Mouse (Mus musculus): ENCODE results near the gene Ckap5.

The Ckap5 gene

GRCm38 (mm10) chr2:91652863-91653262, 126.3 kb downstream of the Ckap5 start:
- no peak for DNase-seq (ENCODE audit: low read depth)

- no peak for DNase-seq (ENCODE audit: low read depth)
Measured at GRCm38 (mm10) chr2:91655388-91655787, 128.8 kb downstream of the Ckap5 start.

GRCm38 (mm10) chr2:91655827-91656226, 129.3 kb downstream of the Ckap5 start:
- DNase-seq (ENCODE audit: low read depth), result no peak

- DNase-seq (ENCODE audit: low read depth), result no peak
Measured at GRCm38 (mm10) chr2:91656774-91657173, 130.2 kb downstream of the Ckap5 start.

GRCm38 (mm10) chr2:91659657-91660056, 133.1 kb downstream of the Ckap5 start:
- DNase-seq (ENCODE audit: low read depth), result no peak

- no peak for DNase-seq (ENCODE audit: low read depth)
Measured at GRCm38 (mm10) chr2:91660981-91661380, 134.4 kb downstream of the Ckap5 start.

- DNase-seq (ENCODE audit: low read depth), result no peak
Measured at GRCm38 (mm10) chr2:91664780-91665179, 138.2 kb downstream of the Ckap5 start.

- DNase-seq (ENCODE audit: low read depth), result no peak
Measured at GRCm38 (mm10) chr2:91666386-91666910, 139.9 kb downstream of the Ckap5 start.

GRCm38 (mm10) chr2:91667747-91668146, 141.2 kb downstream of the Ckap5 start:
- no peak for DNase-seq (ENCODE audit: low read depth)

- no peak for DNase-seq (ENCODE audit: low read depth)
Measured at GRCm38 (mm10) chr2:91669326-91669725, 142.8 kb downstream of the Ckap5 start.

GRCm38 (mm10) chr2:91670038-91670437, 143.5 kb downstream of the Ckap5 start:
- no peak for DNase-seq (ENCODE audit: low read depth)
